Mouse (Mus musculus) left cerebral cortex, postnatal 14 days (tissue): ENCODE measurements around the gene Gtdc1. TPM values are rescaled to one million over a fixed set of nuclear protein-coding genes. Genes with fewer than 3 reads are reported as not detected.

Source experiments
- DNase-seq, 2 experiments: peaks; one replicate each; pipeline ENCODE4 v3.0.0; 2021 to 2022; ENCODE audit warnings: low spot score in 2 of 2, mixed read lengths in 1 of 2
- intact Hi-C: fragments of 180-260 bp; cut with DNase I; formaldehyde crosslinking; loops from one replicate; pipeline ENCODE4 v1.15.1; 2025
- long read RNA-seq, 2 experiments: library from polyadenylated mRNA; stranded (forward); transcript quantifications; one replicate each; pipeline ENCODE4 v2.0.0; 2021
- total RNA-seq, 2 experiments: library from RNA; stranded (reverse); gene quantifications; 2 replicates each; pipeline ENCODE4 v1.2.3; 2021

Gtdc1 gene
- total RNA-seq = 10 to 100 TPM; 81.8 to 87.0 TPM
- long read RNA-seq, experiment 1, partial matches to known transcripts = 39 of 63 reads
- long read RNA-seq, experiment 1, other reads (novel, unspliced or antisense) = 23 of 63 reads
- long read RNA-seq, experiment 2, partial matches to known transcripts = 29 of 44 reads
- long read RNA-seq, experiment 2, other reads (novel, unspliced or antisense) = 15 of 44 reads

GRCm38 (mm10) chr2:44927482-44927811 is at the start of gene Gtdc1:
Gene Gtdc1 (minus strand): TSS chr2:44927657.
- no peak for DNase-seq
- intact Hi-C loops = loop anchor here (5.0 kb wide), 1 partner anchor 180 kb away; no protein-coding TSS in a partner anchor

- no peak for DNase-seq
- intact Hi-C loops = no loop called here
Measured at GRCm38 (mm10) chr2:44977051-44977450, 49.6 kb upstream of the Gtdc1 start.

GRCm38 (mm10) chr2:44976484-44976883 is 49.0 kb upstream of the Gtdc1 start:
- intact Hi-C loops = no loop called here
- no peak for DNase-seq

- intact Hi-C loops = no loop called here
- DNase-seq = no peak
Measured at GRCm38 (mm10) chr2:44973828-44974227, 46.4 kb upstream of the Gtdc1 start.

GRCm38 (mm10) chr2:44970087-44970646 is 42.7 kb upstream of the Gtdc1 start:
- DNase-seq = no peak
- intact Hi-C loops = no loop called here

- intact Hi-C loops = no loop called here
- no peak for DNase-seq
Measured at GRCm38 (mm10) chr2:44969640-44970039, 42.2 kb upstream of the Gtdc1 start.

- intact Hi-C loops = no loop called here
Measured at GRCm38 (mm10) chr2:44969226-44969625, 41.8 kb upstream of the Gtdc1 start.

GRCm38 (mm10) chr2:44965834-44966555 is 38.5 kb upstream of the Gtdc1 start:
- no peak for DNase-seq
- intact Hi-C loops = no loop called here

More at GRCm38 (mm10) chr2:44969226-44969625, 41.8 kb upstream of the Gtdc1 start:
- DNase-seq = no peak

- DNase-seq = no peak
- intact Hi-C loops = no loop called here
Measured at GRCm38 (mm10) chr2:44962620-44963019, 35.2 kb upstream of the Gtdc1 start.

- DNase-seq = no peak
Measured at GRCm38 (mm10) chr2:44961192-44961591, 33.7 kb upstream of the Gtdc1 start.

GRCm38 (mm10) chr2:44960561-44960960 is 33.1 kb upstream of the Gtdc1 start:
- intact Hi-C loops = no loop called here

More at GRCm38 (mm10) chr2:44961192-44961591, 33.7 kb upstream of the Gtdc1 start:
- intact Hi-C loops = no loop called here

GRCm38 (mm10) chr2:44957329-44957797 is 29.9 kb upstream of the Gtdc1 start:
- no peak for DNase-seq
- intact Hi-C loops = no loop called here

More at GRCm38 (mm10) chr2:44960561-44960960, 33.1 kb upstream of the Gtdc1 start:
- no peak for DNase-seq

GRCm38 (mm10) chr2:44956232-44956631 is 28.8 kb upstream of the Gtdc1 start:
- DNase-seq = no peak
- intact Hi-C loops = no loop called here

- intact Hi-C loops = no loop called here
- DNase-seq = no peak
Measured at GRCm38 (mm10) chr2:44955506-44955905, 28.0 kb upstream of the Gtdc1 start.

- intact Hi-C loops = no loop called here
- no peak for DNase-seq
Measured at GRCm38 (mm10) chr2:44954180-44954579, 26.7 kb upstream of the Gtdc1 start.

GRCm38 (mm10) chr2:44952830-44953422 is 25.5 kb upstream of the Gtdc1 start:
- intact Hi-C loops = no loop called here
- no peak for DNase-seq

GRCm38 (mm10) chr2:44951651-44952213 is 24.3 kb upstream of the Gtdc1 start:
- no peak for DNase-seq

GRCm38 (mm10) chr2:44944689-44945088 is 17.2 kb upstream of the Gtdc1 start:
- no peak for DNase-seq
- intact Hi-C loops = no loop called here

More at GRCm38 (mm10) chr2:44951651-44952213, 24.3 kb upstream of the Gtdc1 start:
- intact Hi-C loops = no loop called here

- no peak for DNase-seq
- intact Hi-C loops = no loop called here
Measured at GRCm38 (mm10) chr2:44930951-44931350, 3.5 kb upstream of the Gtdc1 start.

- no peak for DNase-seq
- intact Hi-C loops = loop anchor here (5.0 kb wide), 1 partner anchor 179 kb away; no protein-coding TSS in a partner anchor
Measured at GRCm38 (mm10) chr2:44928631-44929030, 1.2 kb upstream of the Gtdc1 start.
